Mouse (Mus musculus) mouse embryonic stem cell (cell line): ENCODE results near the gene Slc34a2.

Experiments
- in situ Hi-C, 2 experiments: fragments of 300-500 bp; cut with MboI; formaldehyde crosslinking; loops; 1 replicate in 1 of 2; 3 replicates in 1 of 2; pipeline ENCODE4 v1.14.3; 2019 to 2020; ENCODE audit warnings: low sequenced_read_pairs in 2 of 2, low pct_unique_long_range_greater_than_20kb in 1 of 2, mixed read lengths in 1 of 2; ENCODE audit not compliant: unreplicated experiment in 1 of 2

Gene Slc34a2

DNA sequence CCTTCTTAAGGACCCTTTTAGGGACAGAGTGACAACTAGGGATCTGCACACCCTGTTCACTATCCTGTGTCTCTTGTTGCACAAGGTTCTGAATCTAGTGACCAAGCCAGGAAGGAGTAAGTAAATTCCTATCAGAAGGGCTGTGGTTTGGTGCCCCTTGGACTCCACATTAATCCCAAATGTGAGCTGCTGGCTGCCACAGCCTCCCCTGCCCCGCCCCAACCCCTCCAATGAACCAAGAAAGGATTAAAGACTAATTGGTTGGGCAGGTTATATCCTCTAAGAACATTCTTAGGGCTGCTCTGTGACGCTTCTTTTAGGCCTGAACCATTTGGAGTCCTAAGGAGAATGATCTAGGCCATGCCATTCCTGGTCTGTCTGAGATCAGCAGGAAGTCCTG is 14.4 kb upstream of the Slc34a2 start:
- in situ Hi-C loops: no loop called here

DNA sequence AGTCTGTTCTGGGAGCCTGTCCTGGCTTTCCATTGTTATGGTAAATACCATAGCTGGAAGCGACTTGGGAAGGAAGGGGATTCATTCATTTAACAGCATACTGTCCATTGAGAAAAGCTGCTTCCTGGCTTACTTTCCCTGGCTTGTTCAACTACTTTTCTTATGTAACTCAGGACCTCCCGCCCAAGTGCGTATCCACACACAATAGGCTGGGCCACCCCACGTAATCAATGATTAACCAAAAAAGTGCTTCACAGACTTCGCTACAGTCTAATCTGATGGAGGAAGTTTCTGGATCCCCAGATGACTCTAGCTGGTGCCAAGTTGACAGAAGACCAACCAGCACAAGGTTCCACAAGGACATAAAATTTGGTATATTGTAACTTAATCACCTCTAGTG is 14.0 kb upstream of the Slc34a2 start:
- in situ Hi-C loops: no loop called here

DNA sequence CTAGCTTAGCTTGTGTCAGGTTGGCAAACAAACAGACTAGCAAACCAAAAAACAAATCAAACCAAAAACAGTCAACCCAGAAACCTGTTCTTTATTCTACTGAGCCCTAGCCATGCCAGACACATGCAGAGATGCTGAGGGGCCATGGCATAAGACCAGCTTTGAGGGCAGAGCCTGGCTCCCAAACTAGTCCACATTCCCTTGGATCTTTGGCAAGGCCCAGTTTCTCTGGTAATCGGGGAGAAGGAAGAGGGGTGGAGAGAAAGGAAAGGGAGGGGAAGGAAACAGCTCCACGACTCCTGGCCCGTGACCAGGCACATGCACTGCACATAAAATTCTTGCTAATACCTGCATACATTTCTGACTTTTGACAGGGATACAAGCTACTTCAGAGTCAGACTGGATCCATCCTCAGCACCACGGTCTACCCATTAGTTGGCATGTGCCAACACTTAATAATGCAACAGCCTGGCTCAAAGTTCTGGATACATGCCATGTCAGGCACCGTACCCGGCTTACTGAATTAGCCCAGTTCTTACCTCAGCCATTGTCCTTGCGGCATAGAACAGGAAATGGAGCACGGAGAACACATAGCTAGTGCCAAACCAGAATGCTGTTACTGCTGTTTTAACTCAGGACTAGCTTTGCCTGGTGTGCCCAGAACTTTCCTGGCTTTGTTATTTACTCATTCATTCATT is 12.5 kb upstream of the Slc34a2 start:
- in situ Hi-C loops: no loop called here

DNA sequence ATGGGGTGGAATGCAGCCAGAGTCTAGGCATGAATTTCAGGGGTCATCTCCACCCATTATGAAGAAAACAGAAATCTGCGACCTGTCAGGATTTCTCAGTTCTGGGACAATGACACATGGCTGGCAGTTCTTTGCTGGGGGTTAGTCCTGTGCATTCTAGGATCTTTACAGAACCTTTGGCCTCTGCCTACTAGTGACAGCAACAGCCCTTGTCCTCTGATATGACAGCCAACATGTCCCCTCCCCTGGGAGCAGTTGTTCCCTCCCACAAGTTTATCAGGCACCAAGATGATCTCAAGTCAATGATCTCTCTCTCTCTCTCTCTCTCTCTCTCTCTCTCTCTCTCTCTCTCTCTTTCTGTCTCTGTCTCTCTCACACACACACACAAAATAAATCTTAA is 6.5 kb upstream of the Slc34a2 start:
- in situ Hi-C loops: no loop called here

DNA sequence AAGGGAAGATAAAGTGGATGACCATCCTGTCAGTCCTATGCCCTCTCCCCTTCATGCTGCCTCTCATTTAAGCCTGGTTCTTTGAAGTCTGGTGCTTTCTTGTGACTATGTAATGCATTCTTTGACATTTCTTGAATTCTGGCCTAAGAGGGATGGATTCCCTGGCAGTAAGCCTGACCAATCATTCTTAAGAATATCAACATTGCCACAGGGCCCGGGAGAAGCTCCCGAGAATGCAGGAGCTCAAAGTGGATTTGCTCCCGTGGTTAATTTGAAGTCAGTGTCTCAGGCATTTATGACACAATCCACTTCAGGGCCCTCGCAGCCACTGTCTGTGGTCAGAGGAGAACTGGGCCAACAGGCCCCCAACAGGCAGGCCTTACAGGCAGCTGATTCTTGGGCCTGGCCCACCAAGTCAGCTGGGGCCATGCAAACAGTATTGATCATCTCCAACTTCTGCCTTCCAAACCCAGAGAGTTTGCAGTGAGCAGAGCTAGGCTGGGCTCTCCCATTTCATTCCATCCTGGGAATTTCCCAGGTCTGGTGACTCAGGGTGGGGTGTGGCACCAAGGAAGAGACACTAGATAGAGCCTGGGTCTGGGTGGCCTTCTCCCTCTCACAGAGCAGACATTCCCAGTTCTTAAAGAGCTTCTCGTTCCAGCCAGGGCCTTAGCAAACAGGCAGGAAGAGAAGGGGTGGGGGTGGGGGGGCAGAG is 4.3 kb downstream of the Slc34a2 start:
- in situ Hi-C loops: no loop called here

DNA sequence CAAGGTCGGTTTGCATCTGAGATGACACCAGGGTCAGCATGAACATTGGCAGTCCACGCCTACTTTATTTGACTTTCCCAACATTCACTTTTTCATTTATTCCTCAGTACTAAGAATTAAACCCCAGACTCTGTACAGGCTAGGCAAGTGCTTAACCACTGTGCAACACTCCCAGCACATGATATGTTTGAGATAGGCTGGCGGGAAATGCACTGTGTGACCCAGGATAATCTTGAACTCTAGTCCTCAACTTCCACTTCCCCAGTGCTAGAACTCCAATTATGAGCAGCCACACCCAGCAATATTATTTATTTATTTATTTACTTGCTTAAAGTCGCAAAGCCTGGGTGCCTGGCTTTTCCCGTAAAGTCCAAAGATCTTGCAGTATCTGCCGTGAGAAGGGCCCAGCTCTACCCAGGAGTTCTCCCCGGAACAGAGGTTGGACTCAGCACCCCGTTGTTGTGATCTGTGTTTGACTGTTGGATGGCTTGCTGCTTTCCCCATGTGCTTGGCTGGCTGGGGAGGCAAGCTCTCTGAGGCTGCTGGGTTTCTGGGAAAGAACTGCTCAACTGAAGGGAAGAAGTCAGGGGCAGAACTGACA is 5.0 kb downstream of the Slc34a2 start:
- in situ Hi-C loops: no loop called here

DNA sequence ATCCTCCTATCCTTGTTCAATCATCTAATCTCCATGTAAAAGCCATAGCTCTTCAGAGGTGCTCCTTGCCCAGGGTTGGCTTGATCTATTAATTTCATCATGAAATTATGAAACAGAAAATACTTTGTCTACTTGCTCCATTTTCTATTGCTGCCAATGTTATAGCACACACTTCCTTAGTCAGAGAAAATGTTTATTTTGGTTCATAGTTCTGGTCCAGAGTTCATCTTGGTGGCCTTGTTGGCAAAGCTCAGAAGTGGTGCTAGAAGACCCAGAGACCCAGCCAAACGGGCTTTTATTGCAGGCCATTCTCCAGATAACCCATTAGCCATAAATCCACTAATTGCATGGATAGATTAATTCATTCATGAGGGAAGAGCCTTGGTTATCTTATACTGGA is 5.8 kb downstream of the Slc34a2 start:
- in situ Hi-C loops: no loop called here

DNA sequence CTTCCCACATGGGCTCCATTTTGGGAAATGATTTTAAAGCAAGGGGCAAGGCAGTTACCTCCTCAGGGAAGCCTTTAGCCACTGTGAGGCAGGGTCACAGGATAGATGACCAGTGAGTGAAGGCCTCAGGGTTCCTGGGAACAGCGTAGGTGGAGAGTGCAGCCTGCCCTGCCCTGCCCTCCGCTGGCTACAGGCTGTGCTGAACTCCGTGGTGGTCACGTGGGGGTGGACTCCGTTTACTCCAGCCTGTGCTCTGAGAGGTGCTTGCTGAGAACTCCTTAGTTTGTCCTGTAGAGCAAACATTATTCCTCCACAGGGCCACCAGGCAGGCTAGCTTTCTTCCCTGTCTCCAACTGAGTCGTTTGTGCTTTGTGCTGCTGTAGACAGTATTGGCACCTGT is 10.1 kb downstream of the Slc34a2 start:
- in situ Hi-C loops: no loop called here

DNA sequence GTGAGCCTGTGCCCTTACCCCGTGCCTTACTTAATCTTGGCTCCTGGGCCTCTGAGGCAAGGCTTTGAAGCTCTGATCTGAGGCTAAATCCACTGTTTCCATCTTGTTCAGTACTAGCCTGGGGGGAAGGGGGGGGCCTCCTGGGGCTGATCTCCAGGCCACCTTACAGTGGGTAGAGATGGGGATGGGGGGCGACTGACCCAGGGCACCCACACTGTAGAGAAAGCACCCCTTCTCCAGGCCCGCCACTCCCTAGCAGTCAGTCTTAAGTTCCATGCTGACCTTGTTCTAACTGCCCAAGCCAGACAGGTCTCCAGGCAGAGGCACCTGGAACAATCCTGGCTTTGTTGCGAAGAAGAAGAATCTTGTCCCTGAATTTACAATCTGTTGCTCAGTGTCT is 10.7 kb downstream of the Slc34a2 start:
- in situ Hi-C loops: no loop called here

DNA sequence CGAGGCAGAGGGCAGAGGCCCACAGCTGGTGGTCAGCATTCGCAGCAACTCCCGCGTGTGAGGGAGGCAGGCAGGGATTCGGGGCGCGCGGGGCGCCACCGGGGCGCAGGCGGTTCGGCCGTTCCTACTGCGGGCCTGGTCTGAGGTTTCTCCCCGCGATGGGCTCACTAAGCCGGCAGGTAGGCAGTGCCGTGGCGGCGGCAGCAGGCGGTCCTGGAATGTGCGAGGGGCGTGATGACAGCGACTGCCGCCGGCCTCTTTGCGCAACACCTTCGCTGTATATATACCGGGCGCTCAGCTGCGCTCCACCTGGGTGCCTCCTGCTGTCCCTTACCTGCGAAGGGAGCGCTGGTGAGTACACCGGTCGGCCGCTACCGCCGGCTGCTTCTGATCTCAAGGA is 11.2 kb downstream of the Slc34a2 start:
- in situ Hi-C loops: no loop called here

DNA sequence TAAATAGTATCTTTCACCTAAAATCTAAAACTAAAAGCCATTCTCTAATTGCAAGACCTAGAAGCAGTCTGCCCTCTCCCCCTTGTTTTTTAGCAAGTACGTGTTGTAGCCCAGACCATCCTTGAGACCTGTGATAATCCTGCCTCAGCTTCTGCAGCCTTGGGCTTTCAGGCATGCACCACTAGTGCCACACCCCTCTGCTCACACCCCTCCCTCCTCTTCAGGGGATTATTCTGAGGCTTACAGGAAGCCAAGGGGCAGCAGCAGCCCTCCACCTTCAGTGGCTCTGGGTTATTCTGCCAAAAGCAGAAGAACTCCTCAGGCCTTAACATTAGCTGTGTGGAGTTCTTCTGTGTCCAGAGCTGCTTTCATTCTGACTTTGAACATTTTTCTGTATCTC is 13.1 kb downstream of the Slc34a2 start:
- in situ Hi-C loops: no loop called here

DNA sequence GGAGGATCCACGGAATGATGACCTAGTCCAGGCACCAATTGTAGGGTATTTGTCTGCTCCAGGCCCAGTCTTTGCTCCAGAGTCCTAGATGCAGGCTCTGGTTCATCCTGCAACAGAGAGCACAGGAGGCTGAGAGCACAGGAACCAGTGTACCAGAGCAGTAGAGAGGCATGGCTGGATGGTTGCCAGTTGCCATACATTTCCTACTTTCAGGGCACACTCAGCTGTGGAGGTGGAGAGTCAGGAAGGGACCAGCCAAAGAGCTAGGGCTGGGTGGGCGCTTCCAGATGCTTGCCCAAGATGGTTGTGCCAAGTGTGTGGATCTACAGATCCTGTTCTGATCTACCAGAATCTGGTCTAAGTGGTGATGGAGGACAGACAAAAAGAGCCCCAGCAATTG is 15.4 kb downstream of the Slc34a2 start:
- in situ Hi-C loops: no loop called here

DNA sequence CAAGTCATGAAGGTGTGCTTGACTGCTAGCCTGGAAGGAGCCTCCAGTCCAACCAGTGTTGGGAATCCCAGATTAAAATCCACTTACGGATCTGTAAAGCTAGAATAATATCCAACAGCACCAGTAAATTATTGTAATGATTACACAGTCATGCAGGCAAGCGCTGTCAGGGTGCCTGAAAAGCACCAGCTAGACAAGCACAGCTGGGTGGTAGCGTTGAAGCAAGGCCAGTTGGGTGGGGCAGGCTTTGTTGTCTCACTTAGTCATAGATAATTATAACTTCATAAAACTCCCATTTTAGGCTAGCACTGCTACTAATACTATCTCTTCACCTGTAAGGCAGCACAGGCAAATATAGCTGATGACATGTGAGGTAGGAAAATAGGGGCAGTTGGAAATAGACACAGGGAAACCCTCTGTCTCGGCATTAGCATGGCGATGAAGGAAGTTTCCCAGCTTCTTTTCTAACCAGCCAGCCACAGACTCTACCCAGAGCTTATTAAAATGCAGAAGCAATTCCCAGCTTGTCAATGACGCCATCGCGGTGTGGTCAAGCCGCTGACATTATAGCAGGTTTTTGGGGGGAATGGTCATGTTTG is 23.8 kb downstream of the Slc34a2 start:
- in situ Hi-C loops: no loop called here

DNA sequence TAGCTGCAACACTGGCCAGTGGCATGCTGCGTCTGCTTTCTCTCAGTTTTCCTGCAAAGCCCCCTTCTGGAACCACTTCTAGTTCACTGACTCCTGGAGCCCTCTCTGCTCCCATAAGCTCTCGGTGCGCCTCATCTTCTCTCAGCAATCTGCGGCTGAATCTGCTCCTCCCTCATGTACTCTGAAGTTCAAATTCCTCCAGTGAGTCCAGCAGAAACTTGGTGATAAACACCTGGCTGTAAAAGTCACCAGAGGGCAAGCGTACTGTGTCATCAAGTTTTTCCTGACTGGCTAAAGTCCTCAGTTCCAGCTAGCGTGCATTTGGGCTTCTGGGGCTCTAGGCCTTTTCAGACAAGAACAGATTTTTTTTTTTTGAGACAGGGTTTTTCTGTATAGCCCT is 36.7 kb downstream of the Slc34a2 start:
- in situ Hi-C loops: no loop called here

DNA sequence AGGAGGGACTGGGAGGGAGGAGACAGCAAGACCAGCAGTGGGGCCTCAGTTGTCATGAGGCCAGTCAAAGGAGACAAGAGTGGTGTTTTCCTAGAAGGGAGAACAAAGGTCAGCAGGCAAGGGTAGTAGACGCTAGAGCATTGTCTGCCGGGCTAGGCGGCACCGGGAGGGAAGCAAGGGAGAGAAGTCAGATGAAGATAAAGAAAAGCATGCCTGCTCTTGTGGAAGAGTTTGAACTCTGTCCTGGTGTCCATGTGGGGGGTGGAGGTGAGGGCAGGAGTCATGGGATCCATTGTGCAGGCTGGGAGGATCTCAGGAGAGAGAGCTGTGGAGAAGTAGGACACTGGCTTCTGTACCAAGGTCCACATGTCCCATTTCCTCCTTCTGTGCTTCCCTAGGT is 40.6 kb downstream of the Slc34a2 start:
- in situ Hi-C loops: no loop called here

DNA sequence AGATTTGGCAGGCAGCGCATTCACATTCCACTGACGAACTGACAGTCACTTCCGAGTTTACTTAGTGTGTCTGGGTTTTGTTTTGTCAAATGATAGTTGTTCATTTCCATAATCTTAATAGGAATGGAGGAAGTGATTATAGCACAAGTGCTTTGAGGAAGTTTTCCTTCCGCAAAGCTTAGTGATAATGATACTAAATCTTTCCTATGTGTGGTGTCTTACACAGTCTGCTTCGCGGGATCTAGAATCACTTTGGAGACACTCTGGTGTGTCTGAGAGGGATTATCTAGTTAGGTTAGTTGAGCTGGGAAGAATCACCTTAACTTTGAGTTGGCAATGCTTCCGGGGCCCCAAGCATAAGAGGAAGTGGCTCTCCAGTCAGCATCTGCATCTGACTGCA is 49.6 kb downstream of the Slc34a2 start:
- in situ Hi-C loops: no loop called here

DNA sequence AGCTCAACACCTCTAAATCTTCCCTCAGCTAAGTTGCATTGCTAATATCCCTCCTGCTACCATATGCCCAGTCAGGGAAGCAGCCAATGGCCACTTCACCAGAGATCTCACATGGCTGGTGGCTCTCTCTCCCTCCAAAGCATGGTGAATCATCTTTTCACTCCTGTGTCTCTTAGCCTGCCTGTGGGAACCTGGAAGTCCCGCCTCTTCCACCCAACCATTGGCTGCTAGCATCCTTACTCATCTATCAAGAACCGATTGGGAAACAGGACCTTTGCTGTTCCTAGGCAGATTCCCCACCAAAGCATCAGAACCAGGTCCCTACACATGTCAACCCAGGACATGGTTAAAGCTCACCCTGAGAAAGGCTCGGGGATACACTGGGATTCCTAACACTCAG is 53.5 kb downstream of the Slc34a2 start:
- in situ Hi-C loops: no loop called here

DNA sequence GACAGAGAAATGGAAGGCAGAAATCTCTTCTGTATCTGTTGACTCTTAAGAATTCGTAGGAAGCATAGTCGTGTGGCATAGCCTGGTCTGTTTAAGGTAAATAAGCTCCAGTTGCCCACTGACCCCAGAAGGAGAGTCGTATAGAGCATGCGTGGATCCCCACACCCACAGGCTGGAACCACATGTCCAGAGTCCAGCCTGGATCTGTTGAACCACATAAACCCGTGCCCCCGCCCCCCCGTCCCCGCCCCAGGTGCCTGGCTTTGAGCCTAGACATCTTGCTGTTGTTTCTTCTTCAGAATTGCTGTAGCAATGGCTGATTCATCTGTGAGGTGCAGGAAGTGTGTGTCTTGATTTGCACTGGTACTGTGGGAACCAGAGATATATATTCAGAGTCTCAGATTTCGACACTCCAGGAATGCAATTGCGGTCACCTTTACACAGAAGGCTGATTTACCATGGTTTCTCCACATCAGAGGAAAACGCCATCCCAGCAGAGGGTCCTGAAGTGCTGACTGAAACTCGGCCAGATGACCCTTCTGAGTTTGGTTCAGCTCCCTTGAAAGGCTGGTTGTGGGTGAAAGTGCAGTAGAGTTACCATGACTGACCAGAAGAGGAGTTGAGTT is 64.1 kb downstream of the Slc34a2 start:
- in situ Hi-C loops: loop anchor here in 1 of 2 experiments (10.0 kb wide), 1 partner anchor 117 kb away; no protein-coding TSS in a partner anchor
